ENCODE assay signal across 16 mouse cellular contexts in genomic region chr6:84128229-84128628, GRCm38 (mm10).
"Had no signal": no experiment of that assay in that cellular context is flagged by ENCODE, and none has a peak within 500 bp of the region (broad histone marks: within the 10 kb centered on the region; RNA-seq: fewer than 3 reads in every experiment).

No protein-coding gene starts in this region.

- DNase-seq: retina, postnatal 1 day; right cerebral cortex, adult 18-20 months; right cerebral cortex, postnatal 14 days; right cerebral cortex, postnatal 25 days; right cerebral cortex, postnatal 4 days; spleen, adult 18-20 months; thymus, adult 18-20 months; thymus, adult 2 months; thymus, postnatal 14 days; thymus, postnatal 25 days; thymus, postnatal 36 days; thymus, postnatal 4 days had no signal

- H3K4me1 ChIP-seq: neural tube, embryonic 13.5 days; neural tube, embryonic 15.5 days; stomach, embryonic 15.5 days had no signal

- H3K9me3 ChIP-seq: neural tube, embryonic 13.5 days; neural tube, embryonic 15.5 days; stomach, embryonic 15.5 days had no signal

- H3K27me3 ChIP-seq: neural tube, embryonic 13.5 days; neural tube, embryonic 15.5 days; stomach, embryonic 15.5 days had no signal

- H3K9ac ChIP-seq: neural tube, embryonic 13.5 days; neural tube, embryonic 15.5 days; stomach, embryonic 15.5 days had no signal

- H3K27ac ChIP-seq: neural tube, embryonic 13.5 days; neural tube, embryonic 15.5 days; stomach, embryonic 15.5 days; stomach, postnatal 0 days had no signal

- H3K4me3 ChIP-seq: neural tube, embryonic 13.5 days; neural tube, embryonic 15.5 days; stomach, embryonic 15.5 days had no signal

- H3K4me2 ChIP-seq: neural tube, embryonic 13.5 days; neural tube, embryonic 15.5 days; stomach, embryonic 15.5 days had no signal

- H3K36me3 ChIP-seq: neural tube, embryonic 13.5 days; neural tube, embryonic 15.5 days; stomach, embryonic 15.5 days had no signal
